Mouse (Mus musculus): ENCODE measurements around the gene Tuba1c. TPM values are rescaled to one million over a fixed set of nuclear protein-coding genes. Genes with fewer than 3 reads are reported as not detected.

Tuba1c gene
- total RNA-seq, 1 experiment from 2014 or later: 286 TPM

DNA sequence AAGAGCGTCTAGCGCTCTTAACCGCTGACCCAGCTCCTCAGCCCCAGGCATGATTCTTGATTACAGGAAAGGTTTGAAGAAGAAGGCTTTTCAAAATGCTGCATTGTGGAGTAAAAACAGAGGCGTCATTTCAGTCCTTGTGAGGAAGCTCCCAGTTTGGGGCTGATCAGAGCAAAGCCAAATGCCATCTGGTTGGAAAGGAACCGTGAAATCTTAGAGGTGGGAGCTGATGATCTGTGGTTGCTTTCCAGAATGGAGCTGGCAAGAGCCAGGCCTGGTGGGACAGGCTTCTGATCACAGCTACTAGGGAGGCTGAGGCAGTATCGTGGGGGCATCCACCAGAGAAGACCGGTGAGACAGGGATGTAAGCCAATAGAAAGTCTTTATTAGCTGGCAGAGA lies 32.9 kb upstream of the Tuba1c start:
- no peak for DNase-seq

GRCm38 (mm10) chr15:98997938-98998774 lies 31.5 kb upstream of the Tuba1c start:
- no peak for DNase-seq

- DNase-seq: no peak
Observed at GRCm38 (mm10) chr15:98998775-98999157, 30.9 kb upstream of the Tuba1c start.

GRCm38 (mm10) chr15:99000535-99001283 lies 29.0 kb upstream of the Tuba1c start:
- no peak for DNase-seq

GRCm38 (mm10) chr15:99001451-99001931 lies 28.2 kb upstream of the Tuba1c start:
- DNase-seq: peak; percentile 58

- DNase-seq: no peak
Observed at GRCm38 (mm10) chr15:99003600-99003999, 26.1 kb upstream of the Tuba1c start.

- no peak for DNase-seq
Observed at GRCm38 (mm10) chr15:99008801-99009241, 20.9 kb upstream of the Tuba1c start.

DNA sequence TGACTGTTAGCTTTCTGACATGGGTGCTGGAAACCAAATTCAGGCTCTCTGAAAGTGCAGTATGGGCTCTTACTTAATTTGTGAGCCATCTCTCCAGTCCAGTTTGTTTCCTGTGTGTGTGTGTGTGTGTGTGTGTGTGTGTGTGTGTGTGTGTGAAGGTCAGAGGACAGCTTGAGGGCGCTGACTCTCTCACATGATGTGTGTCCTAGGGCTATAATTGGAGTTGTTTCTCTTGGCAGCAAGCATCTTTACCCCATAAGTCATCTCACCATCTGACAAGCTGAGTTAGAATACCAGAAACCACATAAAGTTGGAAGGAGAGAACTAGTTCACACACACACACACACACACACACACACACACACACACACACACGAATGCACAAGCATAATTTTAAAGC lies 18.8 kb upstream of the Tuba1c start:
- no peak for DNase-seq

DNA sequence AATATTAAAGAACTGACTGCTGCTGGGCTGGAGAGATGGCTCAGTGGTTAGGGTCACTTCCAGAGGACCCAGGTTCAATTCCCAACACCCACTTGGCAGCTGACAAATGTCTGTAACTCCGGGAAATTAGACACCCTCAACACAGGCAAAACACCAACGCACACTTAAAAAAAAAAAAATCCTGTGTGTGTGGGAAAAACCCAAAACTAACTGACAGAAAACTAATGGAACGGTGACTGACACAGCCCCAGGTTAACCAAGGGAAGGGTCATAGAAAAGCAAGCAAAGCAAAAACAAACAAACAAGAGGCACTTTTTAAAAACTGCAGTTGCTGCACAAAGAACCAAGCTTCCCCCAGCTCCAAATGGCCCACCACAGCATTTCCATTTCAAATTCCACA lies 17.7 kb upstream of the Tuba1c start:
- no peak for DNase-seq

DNA sequence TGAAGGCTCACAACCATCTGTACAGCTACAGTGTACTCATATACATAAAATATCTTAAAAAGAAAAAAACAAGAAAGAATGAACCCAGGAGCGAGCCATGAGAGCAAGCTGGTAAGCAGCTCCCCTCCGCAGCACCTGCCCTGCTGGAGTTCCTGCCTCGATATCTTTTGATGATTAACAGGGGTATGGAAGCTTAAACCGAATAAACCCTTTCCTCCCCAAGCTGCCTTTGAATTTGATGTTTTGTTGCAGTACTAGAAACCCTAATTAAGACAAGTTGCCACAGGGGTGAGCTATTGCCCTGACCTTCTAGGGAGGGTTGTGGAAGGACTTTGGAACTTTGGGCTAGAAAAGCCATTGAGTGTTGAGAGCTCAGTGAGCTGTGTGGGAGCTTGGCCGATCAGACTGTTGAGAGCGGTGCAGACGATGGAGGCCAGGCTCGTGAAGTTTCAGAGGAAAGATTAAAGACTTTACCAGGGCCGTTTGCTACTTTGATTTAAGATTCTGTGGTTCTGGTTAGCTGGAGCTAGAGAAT lies 15.1 kb upstream of the Tuba1c start:
- DNase-seq: no peak

- no peak for DNase-seq
Observed at GRCm38 (mm10) chr15:99017355-99017761, 12.3 kb upstream of the Tuba1c start.

- DNase-seq: no peak
Observed at GRCm38 (mm10) chr15:99017986-99018385, 11.7 kb upstream of the Tuba1c start.

DNA sequence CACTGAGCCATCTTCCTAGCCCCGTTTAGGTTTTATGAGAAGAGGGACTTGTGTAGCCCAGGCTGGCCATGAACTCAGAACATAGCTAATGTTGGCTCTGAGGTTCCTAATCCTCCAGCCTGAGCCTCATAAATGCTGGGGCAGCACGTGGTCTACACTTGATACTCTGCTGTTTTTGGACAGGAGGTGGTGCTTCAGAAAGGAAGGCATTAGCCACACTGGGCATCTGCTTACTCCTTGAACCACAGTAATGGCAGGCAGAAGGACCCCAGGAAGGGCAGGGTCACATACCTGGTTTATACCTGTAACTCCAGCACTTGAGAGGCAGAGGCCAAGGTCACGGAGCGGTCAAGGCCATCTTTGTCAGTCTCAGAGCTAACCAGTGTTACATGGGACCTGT lies 11.1 kb upstream of the Tuba1c start:
- DNase-seq: no peak

- no peak for DNase-seq
Observed at GRCm38 (mm10) chr15:99019436-99019835, 10.3 kb upstream of the Tuba1c start.

DNA sequence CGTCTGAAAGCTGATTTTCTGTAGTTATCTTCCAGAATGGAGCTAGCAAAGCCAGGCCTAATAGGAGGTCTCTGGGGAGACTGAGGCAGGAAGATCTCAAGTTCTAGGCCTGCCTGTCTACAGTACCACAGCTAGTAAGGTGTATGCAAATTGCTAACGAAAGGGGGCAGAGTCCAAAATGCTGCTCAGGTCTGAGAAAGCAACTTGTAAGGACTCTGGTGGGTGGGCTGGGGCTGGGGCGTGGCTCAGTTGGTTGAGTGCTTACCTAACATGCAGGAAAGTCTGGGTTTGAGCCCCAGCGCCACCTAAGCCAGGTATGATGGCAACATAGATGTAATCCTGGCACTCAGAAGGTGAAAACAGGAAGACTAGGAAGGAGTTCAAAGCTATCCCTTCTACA lies 9.5 kb upstream of the Tuba1c start:
- no peak for DNase-seq

DNA sequence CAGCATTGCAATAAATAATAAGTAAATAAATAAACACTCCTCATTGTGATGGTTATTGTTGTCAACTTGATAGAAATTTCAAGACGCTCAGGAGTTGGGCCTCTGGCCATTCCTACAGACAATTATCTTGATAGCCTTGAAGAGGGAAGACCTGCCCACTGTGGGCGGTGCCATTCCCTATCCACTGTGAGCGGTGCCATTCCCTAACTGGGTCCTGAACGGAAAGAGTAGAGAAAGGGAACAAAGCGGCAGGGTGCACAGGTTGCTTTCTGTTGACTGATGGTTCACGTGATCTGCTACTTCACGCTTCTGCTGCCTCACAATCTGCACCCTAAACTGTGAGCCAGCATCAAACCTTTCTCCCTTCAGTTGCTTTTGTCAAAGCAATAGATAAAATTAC lies 8.4 kb upstream of the Tuba1c start:
- no peak for DNase-seq

DNA sequence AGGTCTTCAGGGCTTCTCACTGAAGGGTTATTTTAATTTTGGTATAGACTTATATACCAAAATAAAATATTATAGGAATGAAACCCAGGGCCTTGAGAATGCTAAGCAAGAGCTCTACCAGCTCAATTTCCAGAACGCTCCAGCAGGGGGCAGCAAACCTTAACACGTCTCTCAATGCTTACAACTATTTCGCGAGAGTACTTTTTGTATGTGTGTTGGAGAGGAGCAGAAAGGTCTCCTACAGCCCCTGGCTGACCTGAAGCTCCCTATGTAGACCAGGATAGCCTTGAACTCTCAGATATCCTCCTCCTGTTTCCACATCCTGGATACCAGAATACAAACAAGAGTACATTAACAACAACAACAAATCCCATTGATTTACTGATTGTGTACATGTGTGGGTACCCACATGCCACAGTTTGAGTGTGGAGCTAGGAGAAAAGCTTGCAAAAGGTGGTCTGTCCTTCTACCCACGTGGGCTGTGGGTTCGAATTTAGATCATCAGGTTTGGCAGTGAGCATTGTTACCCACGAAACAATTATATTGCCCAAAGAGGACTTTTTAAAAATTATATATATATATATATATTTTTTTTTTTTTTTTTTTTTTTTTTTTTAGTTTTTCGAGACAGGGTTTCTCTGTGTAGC lies 4.9 kb upstream of the Tuba1c start:
- DNase-seq: peak; percentile 85

DNA sequence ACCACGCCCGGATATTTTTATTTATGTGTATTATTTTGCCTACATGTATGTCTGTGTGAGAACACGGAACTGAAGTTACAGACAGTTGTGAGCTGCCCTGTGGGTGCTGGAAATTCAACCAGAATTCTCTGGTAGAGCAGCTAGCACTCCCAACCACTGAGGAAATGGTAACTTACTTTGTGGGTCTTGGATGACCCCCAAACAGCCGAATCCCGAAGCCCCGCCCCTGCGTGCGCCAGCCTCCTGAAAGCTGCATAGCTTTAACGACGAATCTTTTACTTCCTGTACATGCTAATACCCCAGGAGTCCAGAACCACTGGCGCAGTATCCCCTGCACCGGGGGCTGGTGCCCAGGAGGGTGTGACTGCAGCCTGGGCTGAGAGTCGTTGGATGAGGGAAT lies 4.3 kb upstream of the Tuba1c start:
- DNase-seq: no peak

DNA sequence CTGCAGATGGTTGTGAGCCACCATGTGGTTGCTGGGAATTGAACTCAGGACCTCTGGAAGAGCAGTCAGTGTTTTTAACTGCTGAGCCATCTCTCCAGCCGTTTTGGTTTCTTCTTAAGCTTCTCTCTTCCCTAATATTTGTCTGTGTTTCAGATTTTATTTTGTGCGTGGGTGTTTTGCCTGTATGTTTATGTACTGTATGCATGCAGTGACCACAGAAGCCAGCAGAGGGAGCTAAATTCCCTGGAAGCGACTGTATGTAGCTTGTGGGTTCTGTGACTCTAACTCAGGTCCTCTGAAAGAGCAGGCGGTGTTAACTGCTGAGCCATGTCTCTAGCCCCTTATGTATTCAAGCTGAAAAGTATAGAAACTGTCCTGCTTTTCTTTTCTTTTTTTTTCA lies 3.4 kb upstream of the Tuba1c start:
- peak; percentile 43 for DNase-seq

DNA sequence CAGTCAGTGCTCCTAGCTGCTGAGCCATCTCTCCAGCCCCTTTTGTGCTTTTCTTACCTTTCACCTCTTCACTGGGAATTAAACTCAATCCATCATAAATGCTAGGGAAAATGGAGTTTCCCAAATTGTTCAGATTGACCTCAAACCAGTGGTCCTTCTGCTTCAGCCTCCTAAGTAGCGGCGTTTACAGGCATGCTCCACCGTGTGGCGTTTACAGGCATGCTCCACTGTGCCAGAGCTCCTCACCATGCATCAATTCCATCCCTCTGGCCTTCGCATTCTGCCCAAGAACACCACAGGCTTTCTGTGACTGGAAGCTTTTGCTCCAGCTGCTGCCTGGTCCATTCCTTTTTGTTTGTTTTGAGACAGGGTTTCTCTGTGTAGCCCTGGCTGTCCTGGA lies 2.6 kb upstream of the Tuba1c start:
- DNase-seq: no peak

GRCm38 (mm10) chr15:99028874-99029458 lies 725 bp upstream of the Tuba1c start:
- no peak for DNase-seq
